Mouse (Mus musculus) CD4-positive, CD25-positive, alpha-beta regulatory T cell, adult 2 months (primary cell): ENCODE results near the gene Selplg.

ENCODE experiments used
- DNase-seq: peaks from one replicate; pipeline ENCODE4 v3.0.0-alpha.2; 2012; ENCODE audit warnings: low read depth, low spot score

Gene Selplg

DNA sequence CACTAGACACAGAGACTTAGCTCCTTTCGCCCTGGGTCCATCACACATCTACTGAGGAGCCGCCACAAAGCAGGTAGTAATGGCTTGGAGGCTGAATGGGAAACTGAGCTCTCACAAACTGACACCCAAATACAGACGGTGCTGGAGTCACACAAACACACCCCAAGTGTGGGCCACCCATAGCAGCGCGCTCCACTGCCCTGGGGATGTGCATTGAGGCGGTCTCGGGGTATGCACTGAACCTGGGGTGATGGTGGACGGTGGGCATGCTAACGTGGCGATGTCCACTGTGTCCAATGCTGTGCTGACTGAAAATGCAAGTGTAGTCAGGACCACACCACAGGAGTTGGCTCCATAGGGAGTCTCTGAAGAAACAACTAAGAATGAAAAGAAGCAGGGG, 22.7 kb upstream of the Selplg start:
- DNase-seq: no peak

DNA sequence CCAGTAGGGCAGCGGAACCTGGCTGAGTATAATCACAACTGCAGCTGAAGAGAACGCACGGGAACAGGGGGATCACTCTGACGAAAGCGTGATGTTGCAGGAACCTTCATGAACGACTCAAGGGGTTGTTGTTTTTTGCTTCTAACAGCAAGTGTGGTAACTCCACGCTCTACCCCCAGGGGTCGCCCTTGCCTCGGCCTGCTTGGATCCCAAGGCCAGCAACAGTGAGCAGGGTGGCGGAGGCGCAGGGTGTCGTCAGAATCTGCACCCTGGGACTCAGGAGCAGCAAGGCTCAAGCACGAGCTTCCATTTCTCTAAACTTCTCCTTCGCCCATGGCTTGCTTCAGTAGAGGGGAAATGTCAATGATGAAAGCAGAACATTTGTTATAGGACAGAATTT, 22.1 kb upstream of the Selplg start:
- peak; percentile 91 for DNase-seq

- DNase-seq: no peak
Measured at GRCm38 (mm10) chr5:113853541-113853940, 21.1 kb upstream of the Selplg start.

DNA sequence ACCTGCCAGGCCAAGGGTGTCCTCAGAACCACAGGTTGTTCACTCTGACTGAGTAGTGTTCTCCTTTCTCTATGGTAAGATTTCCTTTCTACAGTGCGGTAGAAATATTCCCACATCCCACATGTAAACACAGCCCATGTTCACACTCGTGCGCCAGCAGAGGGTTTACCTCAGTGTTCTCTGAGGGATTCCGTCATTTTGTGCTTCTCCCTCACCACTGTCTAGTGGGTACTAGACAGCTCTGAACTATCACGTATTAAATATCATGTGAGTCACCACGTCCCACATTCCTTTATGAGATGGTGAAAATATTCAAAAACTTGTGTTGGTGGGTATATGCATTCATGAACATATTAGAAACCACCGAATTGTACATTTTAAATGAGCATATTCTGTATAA, 20.0 kb upstream of the Selplg start:
- no peak for DNase-seq

GRCm38 (mm10) chr5:113850680-113851230, 18.3 kb upstream of the Selplg start:
- DNase-seq: no peak

GRCm38 (mm10) chr5:113847636-113848035, 15.2 kb upstream of the Selplg start:
- DNase-seq: no peak

DNA sequence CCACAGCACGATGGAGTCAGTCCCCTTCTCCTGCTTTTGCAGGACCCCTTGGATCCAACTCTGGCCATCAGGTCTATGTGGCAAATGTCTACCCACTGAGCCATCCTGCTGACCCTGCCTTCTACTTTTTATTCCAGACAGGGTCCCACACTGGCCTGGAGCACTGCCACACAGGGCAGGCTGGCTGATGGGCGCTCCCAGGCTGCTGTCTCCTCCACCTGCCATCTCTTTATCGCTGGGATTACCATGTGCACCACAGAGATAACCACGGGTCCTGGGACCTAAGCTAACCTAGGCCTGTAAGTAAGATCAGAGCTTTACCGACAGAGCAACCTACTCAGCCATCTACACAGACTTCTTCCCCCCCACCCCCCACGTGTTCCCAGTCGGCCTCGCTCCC, 14.2 kb upstream of the Selplg start:
- DNase-seq: no peak

DNA sequence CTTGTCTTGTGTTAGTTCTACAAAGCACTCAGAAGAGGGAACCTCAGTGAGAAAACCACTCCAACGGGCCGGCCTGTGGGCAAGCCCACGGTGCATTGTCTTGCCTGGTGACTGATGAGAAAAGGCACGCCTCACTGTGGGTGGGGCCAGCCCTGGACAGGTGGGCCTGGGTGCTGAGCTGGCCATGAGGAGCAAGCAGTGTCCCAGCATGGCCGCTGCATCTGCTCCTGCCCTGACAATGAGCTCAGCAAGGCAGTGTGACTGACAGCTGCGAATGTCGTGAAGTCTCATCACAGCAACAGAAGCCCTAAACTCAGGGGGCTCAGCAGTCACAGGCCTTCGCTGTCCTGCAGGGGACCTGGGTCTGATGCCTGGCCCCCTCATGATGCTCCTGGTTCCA, 13.2 kb upstream of the Selplg start:
- no peak for DNase-seq

GRCm38 (mm10) chr5:113844721-113845120, 12.3 kb upstream of the Selplg start:
- peak; percentile 94 for DNase-seq

GRCm38 (mm10) chr5:113844106-113844505, 11.7 kb upstream of the Selplg start:
- DNase-seq: no peak

DNA sequence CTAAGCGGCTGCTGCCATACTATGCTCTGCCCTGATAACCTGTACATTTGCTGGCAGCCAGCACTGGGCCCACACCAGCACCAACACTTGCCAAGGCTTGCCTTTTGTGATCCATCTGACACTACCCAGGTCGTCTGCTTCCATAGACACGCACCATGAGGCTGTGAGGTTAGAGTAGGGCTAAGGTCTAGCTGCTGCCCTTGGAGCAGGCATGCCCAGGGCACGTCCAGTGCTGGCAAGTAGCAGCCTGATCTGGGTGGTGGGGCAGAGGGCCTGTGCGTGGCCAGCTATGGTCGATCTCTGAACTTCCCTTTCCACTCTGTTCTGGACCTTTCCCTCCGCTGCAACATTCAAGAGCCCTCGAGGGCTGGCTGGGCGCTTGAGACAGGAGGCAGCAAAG, 10.5 kb upstream of the Selplg start:
- no peak for DNase-seq

- DNase-seq: peak; percentile 52
Measured at GRCm38 (mm10) chr5:113842244-113842643, 9.8 kb upstream of the Selplg start.

GRCm38 (mm10) chr5:113841243-113842225, 9.1 kb upstream of the Selplg start:
- DNase-seq: peak; percentile 62

GRCm38 (mm10) chr5:113840443-113840842, 8.0 kb upstream of the Selplg start:
- no peak for DNase-seq

- no peak for DNase-seq
Measured at GRCm38 (mm10) chr5:113836961-113837360, 4.5 kb upstream of the Selplg start.

DNA sequence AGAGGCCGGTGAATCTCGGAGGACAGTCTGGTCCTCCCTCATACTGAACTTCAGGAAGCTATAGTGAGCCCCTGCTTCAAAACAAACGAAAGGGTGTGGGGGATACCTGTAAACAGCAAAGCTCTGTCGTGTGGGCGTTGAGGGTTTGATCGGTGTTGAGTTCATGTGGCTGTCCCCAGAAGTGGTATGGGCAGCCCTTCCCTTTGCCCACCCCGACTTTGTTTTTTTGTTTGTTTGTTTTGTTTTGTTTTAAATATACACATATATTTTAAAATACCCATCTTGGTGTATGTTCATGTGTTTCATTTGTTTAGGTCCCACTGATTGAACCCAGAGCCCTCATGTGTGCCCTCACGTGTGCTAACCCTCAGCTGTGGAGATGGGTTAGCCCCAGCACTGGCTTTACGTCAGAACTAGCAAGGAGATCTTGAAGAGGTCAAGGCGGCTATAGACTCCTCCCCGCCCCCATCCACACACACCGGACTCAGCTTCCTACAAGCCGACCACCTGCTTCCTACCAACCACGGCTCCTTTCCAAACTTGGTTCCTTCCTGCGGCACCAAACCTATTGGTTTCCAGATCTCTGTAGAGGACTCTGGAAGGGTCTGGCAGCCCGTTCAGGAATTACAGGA, 988 bp upstream of the Selplg start:
- peak; percentile 40 for DNase-seq

DNA sequence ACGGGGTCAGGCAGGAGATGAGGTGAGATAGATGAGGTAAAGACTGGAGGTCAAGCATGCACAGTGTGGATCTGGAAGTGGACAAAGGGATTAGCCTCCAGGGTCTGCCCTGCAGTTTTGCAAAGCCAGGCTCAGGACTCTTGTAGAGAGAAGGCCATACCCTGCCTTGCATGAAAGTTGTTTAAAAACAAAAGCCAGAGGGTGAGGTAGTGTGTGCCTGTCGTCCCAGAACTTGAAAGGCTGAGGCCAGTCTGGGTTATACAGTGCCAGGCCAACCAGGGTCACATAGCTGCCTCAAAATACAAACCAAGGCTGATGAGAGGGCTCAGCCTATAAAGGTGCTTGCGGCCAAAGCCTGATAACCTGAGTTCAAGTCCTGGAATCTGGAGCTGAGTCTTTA, 703 bp downstream of the Selplg start:
- no peak for DNase-seq

- DNase-seq: peak; percentile 52
Measured at GRCm38 (mm10) chr5:113830796-113831195, 1.6 kb downstream of the Selplg start.

- DNase-seq: peak; percentile 91
Measured at GRCm38 (mm10) chr5:113830292-113830643, 2.2 kb downstream of the Selplg start.

DNA sequence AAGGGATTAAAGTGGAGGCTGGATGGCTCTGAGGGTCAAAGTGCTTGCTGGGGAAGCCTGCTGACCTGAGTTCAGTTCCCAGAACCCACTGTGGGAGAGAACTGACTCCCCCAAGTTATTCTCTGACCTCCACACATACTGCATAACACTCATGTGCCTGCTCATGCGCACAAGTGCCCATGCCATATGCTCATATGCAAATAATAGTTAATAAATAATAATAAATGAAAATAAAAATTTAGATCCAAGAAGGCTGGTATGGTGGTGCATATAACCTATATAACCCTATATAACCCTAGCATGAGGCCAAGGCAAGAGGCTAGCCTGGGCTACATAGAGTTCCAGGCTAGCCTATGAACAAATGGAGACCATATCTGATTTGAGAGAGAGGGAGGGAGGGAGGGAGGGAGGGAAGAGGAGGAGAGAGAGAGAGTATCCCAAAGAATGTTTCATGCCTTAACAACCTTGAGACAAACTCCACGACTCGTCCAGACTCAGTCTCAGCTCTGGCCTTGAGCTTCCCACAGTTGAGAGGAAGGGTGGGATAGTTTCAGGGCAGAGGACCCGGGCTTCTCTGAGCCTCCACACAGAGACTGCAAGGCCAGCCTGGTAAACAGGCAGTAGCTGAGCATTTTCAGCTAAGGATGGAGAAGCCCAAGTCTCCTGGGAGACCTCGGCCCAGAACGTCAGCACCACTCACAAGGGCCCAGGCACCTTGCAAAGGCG, 2.7 kb downstream of the Selplg start:
- DNase-seq: peak; percentile 52

GRCm38 (mm10) chr5:113828481-113828880, 4.0 kb downstream of the Selplg start:
- DNase-seq: peak; percentile 70

GRCm38 (mm10) chr5:113827991-113828411, 4.4 kb downstream of the Selplg start:
- DNase-seq: peak; percentile 66
